In the genomic region with DNA sequence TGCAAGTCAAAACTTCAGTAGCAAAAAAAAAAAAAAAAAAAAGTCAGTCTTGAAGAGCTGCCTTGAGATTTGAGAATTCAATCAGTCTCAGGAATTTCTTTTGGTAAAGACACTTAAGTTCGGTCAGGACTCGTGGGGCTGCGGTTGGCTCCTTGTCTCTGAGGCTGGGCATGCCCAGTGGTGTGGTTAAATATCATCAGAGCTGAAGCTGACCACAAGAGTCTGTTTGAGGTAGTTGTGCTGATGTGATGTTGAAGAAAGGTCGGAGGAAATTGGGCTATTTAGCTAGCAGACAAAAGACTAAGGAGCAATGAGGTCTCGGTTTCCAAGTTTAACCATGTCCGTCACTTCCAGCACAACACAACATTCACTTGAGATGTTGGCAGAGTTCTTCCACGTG, we compare ENCODE assay signal across 27 mouse cellular contexts.
A peak's percentile ranks its signal among the peaks of the same experiment; 100 is the strongest.
DNase-seq lines count a peak whose midpoint lies in the region; ATAC-seq lines count a peak whose summit lies in the region.
"Had no signal": no experiment of that assay in that cellular context is flagged by ENCODE, and none has a peak within 500 bp of the region (broad histone marks: within the 10 kb centered on the region; RNA-seq: fewer than 3 reads in every experiment).

No protein-coding gene starts in this region.

- H3K27ac ChIP-seq in embryonic facial prominence, embryonic 13.5 days = no peak overlapping the region
- H3K27ac ChIP-seq in embryonic facial prominence, embryonic 10.5 days (replicated peaks) = no peak overlapping the region
- no peak overlapping the region for H3K27ac ChIP-seq in embryonic facial prominence, embryonic 14.5 days (replicated peaks; ENCODE audit: low read depth, low read length)
- H3K27ac ChIP-seq: gastrocnemius, adult 2 months; heart, embryonic 10.5 days; heart, embryonic 13.5 days; hindbrain, embryonic 10.5 days; hindbrain, embryonic 13.5 days; hindbrain, postnatal 0 days had no signal

- H3K9ac ChIP-seq in embryonic facial prominence, embryonic 13.5 days = no peak overlapping the region
- H3K9ac ChIP-seq in embryonic facial prominence, embryonic 14.5 days (ENCODE audit: low read depth, low read length) = no peak overlapping the region
- H3K9ac ChIP-seq: forebrain, postnatal 0 days; heart, embryonic 13.5 days; hindbrain, embryonic 13.5 days had no signal

- H3K4me3 ChIP-seq in embryonic facial prominence, embryonic 13.5 days = no peak overlapping the region
- H3K4me3 ChIP-seq in embryonic facial prominence, embryonic 10.5 days = no peak overlapping the region
- H3K4me3 ChIP-seq in embryonic facial prominence, embryonic 14.5 days (ENCODE audit: low read depth, low read length) = no peak overlapping the region
- H3K4me3 ChIP-seq: gastrocnemius, adult 2 months; heart, embryonic 10.5 days; heart, embryonic 13.5 days; hindbrain, embryonic 10.5 days; hindbrain, embryonic 13.5 days had no signal

- H3K27me3 ChIP-seq in embryonic facial prominence, embryonic 13.5 days = no peaks in the 10 kb centered on the region; the same call in 1 of the 2 replicates
- H3K27me3 ChIP-seq in embryonic facial prominence, embryonic 10.5 days (replicated peaks; ENCODE audit: low read depth, poor library complexity, severe bottlenecking) = no peaks in the 10 kb centered on the region
- no peaks in the 10 kb centered on the region for H3K27me3 ChIP-seq in embryonic facial prominence, embryonic 14.5 days (replicated peaks; ENCODE audit: control insufficient read depth, insufficient read depth, low read length)
- H3K27me3 ChIP-seq: heart, embryonic 13.5 days; hindbrain, embryonic 13.5 days had no signal

- DNase-seq in embryonic facial prominence, embryonic 10.5 days (ENCODE audit: low spot score) = no peak
- peak; percentile 76 for DNase-seq in embryonic facial prominence, embryonic 14.5 days (ENCODE audit: low spot score)
- DNase-seq in retina, postnatal 1 day = no peak
- no peak for DNase-seq in thymus, postnatal 0 days (ENCODE audit: low spot score)
- DNase-seq: adrenal gland, adult 8-10 months; adrenal gland, postnatal 25 days; cerebellum, adult 11-12 months; cerebellum, adult 8-10 months; cerebellum, postnatal 10 days; cerebellum, postnatal 36 days; embryo, embryonic 11 days; forebrain, postnatal 0 days; gastrocnemius, adult 2 months; gastrocnemius, postnatal 14 days; heart, adult 11 months; heart, postnatal 36 days had no signal

- ATAC-seq in embryonic facial prominence, embryonic 13.5 days (ENCODE audit: insufficient number of reproducible peaks, insufficient read depth, low FRiP score, low TSS enrichment, low read depth) = peak; percentile 69
- ATAC-seq in embryonic facial prominence, embryonic 14.5 days (ENCODE audit: low read depth) = no peak
- ATAC-seq in monocyte, adult 5-6 weeks (replicated peaks; ENCODE audit: insufficient number of reproducible peaks, low FRiP score, low TSS enrichment, poor library complexity, severe bottlenecking) = 0 out of 2 replicates have a peak, but pooled peaks have one; percentile 30
- ATAC-seq: activated CD4-positive, CD25-positive, alpha-beta regulatory T cell, adult 4 months; forebrain, embryonic 14.5 days; forebrain, postnatal 0 days; hindbrain, postnatal 0 days; inflammation-experienced regulatory T-cells, adult 6 months; intestine, embryonic 16.5 days had no signal

- WGBS in embryonic facial prominence, embryonic 13.5 days = 32% methylated on average over 7 of the region's 7 CpGs
- WGBS in embryonic facial prominence, embryonic 10.5 days = 66% methylated on average over 7 of the region's 7 CpGs
- 25% methylated on average over 7 of the region's 7 CpGs for WGBS in embryonic facial prominence, embryonic 14.5 days

- H3K4me1 ChIP-seq in embryonic facial prominence, embryonic 13.5 days = peaks cover 20% of the 10 kb centered on the region; the same call in 1 of the 2 replicates
- H3K4me1 ChIP-seq in embryonic facial prominence, embryonic 10.5 days = 0 out of 2 replicates have a peak, but pooled peaks cover 11% of the 10 kb centered on the region
- peaks cover 2% of the 10 kb centered on the region; the same call in 1 of the 2 replicates for H3K4me1 ChIP-seq in embryonic facial prominence, embryonic 14.5 days (ENCODE audit: control insufficient read depth, insufficient read depth, low read length)
- H3K4me1 ChIP-seq: heart, embryonic 10.5 days; hindbrain, embryonic 10.5 days; hindbrain, embryonic 13.5 days had no signal

- no peaks in the 10 kb centered on the region for H3K36me3 ChIP-seq in embryonic facial prominence, embryonic 13.5 days
- H3K36me3 ChIP-seq in embryonic facial prominence, embryonic 10.5 days (replicated peaks) = no peaks in the 10 kb centered on the region
- H3K36me3 ChIP-seq in embryonic facial prominence, embryonic 14.5 days (ENCODE audit: control insufficient read depth, insufficient read depth, low read length) = no peaks in the 10 kb centered on the region
- H3K36me3 ChIP-seq: heart, embryonic 10.5 days; heart, embryonic 13.5 days; hindbrain, embryonic 10.5 days; hindbrain, embryonic 13.5 days had no signal

- no peaks in the 10 kb centered on the region for H3K9me3 ChIP-seq in embryonic facial prominence, embryonic 13.5 days
- H3K9me3 ChIP-seq in embryonic facial prominence, embryonic 10.5 days = no peaks in the 10 kb centered on the region
- H3K9me3 ChIP-seq in embryonic facial prominence, embryonic 14.5 days (ENCODE audit: control insufficient read depth, low read length) = no peaks in the 10 kb centered on the region
- H3K9me3 ChIP-seq: heart, embryonic 10.5 days; heart, embryonic 13.5 days; hindbrain, embryonic 10.5 days; hindbrain, embryonic 13.5 days had no signal

- peak overlapping the region; percentile 28; the same call in 1 of the 2 replicates for H3K4me2 ChIP-seq in embryonic facial prominence, embryonic 13.5 days
- H3K4me2 ChIP-seq in embryonic facial prominence, embryonic 14.5 days (ENCODE audit: low read depth, low read length) = 0 out of 2 replicates have a peak overlapping the region, but pooled peaks have one; percentile 23
- H3K4me2 ChIP-seq: heart, embryonic 13.5 days; hindbrain, embryonic 13.5 days had no signal
